Mouse (Mus musculus) ovary, adult 18-20 months (tissue): ENCODE measurements at regions not wholly inside any gene's neighbourhood (a gene's known extent, or its start where the extent isn't known, plus 50 kb on each side); places are given as distances from the start of the nearest gene placed in this dataset.

ENCODE experiments used
- DNase-seq: peaks from one replicate; pipeline ENCODE4 v3.0.0; 2022; ENCODE audit warnings: low spot score, mixed read lengths

DNA sequence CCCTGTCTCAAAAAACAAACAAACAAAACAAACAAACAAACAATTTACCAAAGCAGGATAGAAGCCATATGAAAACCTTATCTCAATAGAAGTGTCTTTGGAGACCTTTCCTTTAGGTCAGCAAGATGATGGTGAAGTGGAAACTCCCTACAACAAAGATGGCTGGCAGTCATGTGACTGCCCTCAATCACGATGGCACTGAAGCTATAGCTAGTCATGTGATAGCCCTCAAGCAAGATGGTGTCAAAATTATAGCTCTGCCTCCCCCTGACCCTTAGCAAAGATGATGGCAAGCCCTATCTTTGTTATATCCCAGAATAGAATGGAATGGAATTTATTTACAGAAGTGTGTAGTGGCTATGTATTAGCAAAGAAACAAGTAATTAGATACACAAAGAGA is 423.2 kb downstream of the 1810013L24Rik start:
- no peak for DNase-seq

DNA sequence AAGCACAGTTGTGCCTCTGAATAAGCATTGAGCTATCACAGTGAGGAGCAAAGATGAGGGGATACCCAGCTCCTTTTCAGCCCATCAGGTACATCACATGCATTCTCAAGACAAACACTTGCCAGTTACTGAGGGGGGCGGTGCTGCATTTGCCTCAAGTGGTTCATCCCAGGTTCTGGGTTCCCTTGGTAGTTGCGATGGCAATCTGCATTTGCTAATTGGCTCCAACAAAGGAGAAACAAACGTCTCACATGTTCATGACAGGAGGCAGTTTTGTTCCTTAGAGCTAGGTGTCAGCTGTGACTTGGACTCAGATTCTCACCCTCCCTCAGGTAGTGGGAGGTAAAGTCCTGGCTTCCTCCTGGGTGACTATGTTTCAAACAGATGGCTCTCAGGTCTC is 425.5 kb downstream of the 1810013L24Rik start:
- no peak for DNase-seq

- no peak for DNase-seq
Measured at GRCm38 (mm10) chr16:9260966-9261365, 431.1 kb downstream of the 1810013L24Rik start.

- DNase-seq = no peak
Measured at GRCm38 (mm10) chr16:9264554-9265145, 434.8 kb downstream of the 1810013L24Rik start.

DNA sequence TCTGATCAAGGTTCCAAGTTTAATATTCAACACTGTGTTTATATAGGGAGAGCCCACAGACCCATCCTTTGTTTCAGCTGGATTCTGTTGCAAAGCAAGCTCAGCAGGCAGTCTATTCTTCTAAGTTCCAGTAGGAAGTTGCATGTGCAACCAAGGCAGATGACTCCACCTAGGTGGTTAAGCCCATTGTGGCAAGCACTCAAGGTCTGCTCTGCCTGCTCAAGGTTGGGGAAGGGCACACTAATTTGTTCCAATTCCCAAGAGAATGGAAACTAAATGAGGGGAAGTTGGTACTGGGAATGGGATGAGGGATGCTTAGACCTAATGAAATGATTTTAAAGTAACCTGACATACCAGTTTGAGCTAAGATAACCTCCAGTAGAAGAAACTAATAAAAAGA is 437.3 kb downstream of the 1810013L24Rik start:
- no peak for DNase-seq

DNA sequence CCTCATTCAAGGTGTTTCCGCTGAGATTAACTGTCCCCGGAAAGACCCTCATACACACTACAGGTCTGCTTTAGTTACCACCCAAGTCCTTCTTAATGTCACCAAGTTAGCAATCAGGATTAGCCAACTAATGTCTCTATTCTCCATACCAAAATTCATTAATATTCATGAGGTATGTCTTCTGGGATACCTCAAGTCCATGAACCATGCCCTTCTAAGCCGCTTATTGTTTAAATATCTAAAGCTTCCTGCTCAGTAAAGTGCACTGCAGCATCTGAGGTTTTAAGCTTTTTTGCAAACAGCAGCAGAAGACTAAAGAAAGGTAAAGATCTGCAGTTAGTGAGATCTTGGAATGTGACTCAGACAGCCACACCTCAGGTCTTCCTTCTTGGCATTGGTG is 440.2 kb downstream of the 1810013L24Rik start:
- no peak for DNase-seq

DNA sequence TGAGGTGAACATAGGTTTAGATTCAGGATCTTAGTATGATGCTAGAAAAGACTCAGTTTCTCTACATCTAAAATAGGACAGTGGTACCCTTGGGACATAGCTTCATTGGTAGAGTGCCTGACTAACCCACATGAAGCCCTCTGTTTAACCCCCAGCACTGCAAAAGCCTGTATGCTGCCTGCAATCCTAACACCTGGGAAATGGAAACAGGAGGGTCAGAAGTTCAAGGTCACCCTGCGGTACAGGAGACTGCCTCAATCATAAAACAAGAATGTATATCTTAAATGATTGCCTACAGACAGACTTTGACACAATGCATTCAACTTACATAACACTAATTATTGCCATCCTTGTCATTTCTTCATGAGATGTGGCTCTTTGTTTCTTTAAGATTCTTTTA is 440.8 kb downstream of the 1810013L24Rik start:
- DNase-seq = no peak

- DNase-seq = no peak
Measured at GRCm38 (mm10) chr16:9273751-9274300, 443.9 kb downstream of the 1810013L24Rik start.

- no peak for DNase-seq
Measured at GRCm38 (mm10) chr16:9274583-9275100, 444.7 kb downstream of the 1810013L24Rik start.

DNA sequence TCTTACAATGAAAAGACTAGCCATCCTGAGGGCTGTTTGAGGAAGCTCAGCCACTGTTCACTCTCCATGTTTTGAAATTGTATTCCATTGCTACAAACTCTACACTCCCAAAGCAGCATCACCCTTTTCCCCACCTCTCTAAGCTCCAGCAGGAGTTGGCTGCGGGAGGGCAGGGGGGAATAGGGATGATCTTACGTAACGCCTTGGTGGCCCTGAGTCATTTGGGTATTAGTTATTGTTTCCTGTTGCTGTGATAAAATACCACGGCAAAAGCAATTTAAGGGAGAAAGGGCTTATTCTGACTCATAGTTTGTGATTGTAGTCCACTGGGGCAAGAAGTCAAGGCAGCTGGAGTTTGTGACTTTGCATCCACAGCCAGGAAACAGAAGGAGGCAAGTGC is 445.5 kb downstream of the 1810013L24Rik start:
- DNase-seq = no peak

DNA sequence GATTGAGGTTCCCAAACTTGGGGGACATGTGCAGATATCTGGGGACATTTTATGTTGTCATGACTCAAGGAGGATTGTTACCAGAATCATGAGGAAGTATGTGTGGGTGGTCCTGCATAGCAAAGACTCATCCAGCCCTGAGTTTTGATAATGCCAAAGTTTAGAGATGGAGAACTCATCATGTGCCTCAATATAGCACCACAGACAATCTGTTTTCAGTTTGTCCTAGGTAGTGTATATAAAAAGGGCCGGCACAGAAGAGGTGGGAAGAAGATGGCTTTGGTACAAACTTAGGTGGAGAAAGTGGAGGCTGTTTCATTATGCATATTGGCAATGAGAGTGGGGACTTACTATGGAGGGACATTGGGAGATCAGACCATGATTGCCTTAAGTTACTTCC is 447.2 kb downstream of the 1810013L24Rik start:
- no peak for DNase-seq

DNA sequence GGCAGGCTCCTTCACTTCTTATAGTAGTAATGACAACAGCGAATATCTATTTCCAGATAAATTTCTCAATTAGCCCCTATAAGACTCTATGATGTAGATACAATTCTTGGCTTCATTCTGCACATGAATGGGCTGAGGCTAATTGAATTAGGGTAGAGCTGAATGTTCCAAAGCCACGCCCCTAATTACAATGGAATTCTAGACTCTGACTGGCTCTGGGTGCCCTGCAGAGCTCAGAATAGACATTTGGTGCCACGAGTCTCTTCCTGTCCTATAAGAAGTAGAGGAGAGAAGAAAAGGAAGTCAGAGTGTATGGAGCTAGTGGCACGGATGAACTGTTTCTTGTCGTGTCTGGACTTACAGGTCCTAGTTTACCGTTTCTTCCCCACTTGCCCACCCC is 449.8 kb downstream of the 1810013L24Rik start:
- DNase-seq = no peak

GRCm38 (mm10) chr16:9280431-9280830 is 450.5 kb downstream of the 1810013L24Rik start:
- no peak for DNase-seq

DNA sequence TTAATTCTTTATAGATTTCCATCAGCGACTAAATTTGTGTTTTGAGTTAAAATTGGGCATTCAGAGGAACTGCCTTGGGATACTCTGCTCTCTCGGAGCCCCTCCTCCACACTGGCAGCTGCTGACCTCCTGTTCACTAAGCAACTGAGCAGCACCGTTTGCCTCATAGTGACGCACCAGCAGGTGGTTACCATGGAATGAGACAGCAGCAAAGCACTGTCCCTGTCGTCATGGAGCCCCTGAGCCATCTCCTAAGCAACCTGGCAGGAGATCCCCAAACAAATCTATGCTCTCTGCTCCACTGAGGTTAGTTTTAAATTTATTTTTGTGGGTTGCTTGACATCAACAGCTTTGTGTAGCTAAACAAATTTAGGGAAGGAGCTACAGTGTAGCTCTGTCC is 451.0 kb downstream of the 1810013L24Rik start:
- DNase-seq = no peak

- DNase-seq = no peak
Measured at GRCm38 (mm10) chr16:9284423-9284822, 454.5 kb downstream of the 1810013L24Rik start.

DNA sequence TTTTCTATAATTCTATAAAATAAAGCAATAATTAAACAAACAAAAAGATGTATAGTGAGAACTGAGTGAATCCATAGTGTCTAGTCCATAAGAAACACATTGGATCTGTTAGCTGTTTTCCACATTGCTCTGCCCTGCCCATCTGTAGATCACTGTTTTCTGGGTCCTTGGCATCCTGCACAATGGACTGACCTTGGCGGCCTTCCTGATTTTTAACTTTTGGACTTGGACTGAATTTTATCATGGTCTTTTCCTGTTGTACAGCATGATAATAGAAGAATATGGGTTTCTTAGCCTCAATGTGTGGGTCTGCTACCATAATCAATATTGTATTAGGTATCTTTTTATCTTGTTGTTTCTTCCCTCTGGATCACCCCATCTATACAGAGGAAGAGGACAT is 456.0 kb downstream of the 1810013L24Rik start:
- no peak for DNase-seq

DNA sequence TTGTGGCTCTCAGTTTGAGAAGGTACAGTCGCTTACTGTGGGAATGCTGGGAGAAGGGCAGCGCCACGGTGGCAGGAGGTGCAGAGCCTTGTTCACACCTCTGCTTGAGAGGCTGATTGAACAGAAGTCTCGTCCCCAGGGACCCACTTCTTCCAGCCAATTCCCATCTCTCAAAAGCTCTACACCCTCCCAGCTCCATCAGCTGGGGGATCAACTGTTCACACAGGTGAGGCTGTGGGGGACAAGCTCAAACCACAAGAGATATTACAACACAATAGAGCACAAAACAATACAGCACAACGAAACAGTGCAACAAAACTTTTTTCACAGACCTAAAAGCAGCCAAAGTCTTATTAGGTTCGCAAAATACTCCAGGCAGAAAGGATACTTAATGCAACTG is 457.7 kb downstream of the 1810013L24Rik start:
- DNase-seq = no peak

- DNase-seq = no peak
Measured at GRCm38 (mm10) chr16:9291356-9292020, 461.6 kb downstream of the 1810013L24Rik start.

- no peak for DNase-seq
Measured at GRCm38 (mm10) chr16:9303134-9303533, 473.2 kb downstream of the 1810013L24Rik start.

- no peak for DNase-seq
Measured at GRCm38 (mm10) chr16:9304079-9304478, 474.2 kb downstream of the 1810013L24Rik start.

- no peak for DNase-seq
Measured at GRCm38 (mm10) chr16:9310744-9311143, 480.8 kb downstream of the 1810013L24Rik start.

DNA sequence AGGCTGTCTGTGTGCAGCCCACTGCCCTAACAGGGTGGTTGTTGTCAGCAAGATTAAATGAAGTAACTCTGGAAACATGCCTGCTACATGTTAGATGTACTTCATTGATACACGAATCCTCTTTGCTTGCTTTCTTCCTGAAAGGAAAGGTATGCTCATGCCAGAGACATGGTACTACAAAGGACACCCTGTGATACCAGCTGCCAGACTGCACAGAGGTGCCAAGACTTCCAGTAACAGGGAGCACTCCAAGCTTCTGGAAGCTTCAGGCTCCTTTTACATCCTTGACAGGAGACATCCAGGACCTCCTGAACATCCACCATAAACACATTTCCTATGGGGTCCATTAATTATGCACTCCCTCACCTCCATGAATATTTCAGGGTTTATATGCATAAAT is 505.7 kb downstream of the 1810013L24Rik start:
- no peak for DNase-seq

GRCm38 (mm10) chr16:9336063-9336462 is 506.2 kb downstream of the 1810013L24Rik start:
- no peak for DNase-seq

DNA sequence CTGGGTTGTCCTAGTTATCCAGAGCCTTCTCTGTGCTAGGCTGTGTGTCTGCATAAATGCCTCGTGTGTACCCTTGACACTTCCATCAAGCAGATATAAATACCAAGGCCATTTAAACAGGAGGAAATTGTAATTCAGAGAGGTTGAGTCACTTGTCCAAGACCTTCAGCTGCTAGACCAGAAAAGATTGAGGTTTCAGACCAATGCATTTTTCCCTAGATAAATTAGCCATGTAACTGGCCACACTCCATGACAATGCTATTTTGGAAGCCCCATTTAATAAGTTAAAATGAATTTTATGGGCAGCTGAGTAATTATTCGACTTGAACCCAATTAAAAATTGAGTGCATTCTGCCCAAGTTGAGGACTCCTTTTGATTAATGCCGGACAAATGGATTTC is 509.6 kb downstream of the 1810013L24Rik start:
- DNase-seq = no peak
